Mouse (Mus musculus): ENCODE measurements around the gene Diaph3. TPM values are rescaled to one million over a fixed set of nuclear protein-coding genes. Genes with fewer than 3 reads are reported as not detected.

The Diaph3 gene
- total and polyA plus RNA-seq, 3 experiments, result 16.2 to 36.9 (median 17.5) TPM

DNA sequence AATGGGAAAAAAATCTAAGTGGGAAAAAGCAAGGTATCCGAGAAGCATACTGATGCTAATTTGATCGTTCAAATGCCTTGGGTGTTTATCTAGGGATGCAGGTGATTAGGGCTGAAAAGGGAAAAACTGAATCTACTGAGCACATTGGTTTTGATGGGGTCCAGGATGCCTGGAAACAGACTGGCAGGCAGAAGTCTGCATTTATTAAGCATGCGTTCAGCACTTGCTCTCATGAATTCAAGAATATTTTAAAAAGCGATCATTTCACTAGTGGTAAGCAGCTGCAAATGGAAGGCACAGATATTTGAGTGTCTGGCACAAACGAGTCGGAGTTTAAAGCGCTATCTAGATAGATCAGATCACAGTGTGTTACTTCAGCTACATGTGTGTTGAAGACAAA, 390.7 kb downstream of the Diaph3 start:
- Histone ChIP-seq H3K27me3 (replicated peaks) (no peaks in the 10 kb centered on the region), H3K4me3 (replicated peaks in 1 of 3; ENCODE audit: low read depth in 2 of 3, low read length in 2 of 3, poor library complexity in 1 of 3) (no peak overlapping the region), H3K9me3 (replicated peaks; ENCODE audit: low read length) (no peaks in the 10 kb centered on the region), H3K4me2 (ENCODE audit: insufficient read depth, low read depth, poor library complexity, severe bottlenecking) (no peak overlapping the region), H3K4me1 (ENCODE audit: control insufficient read depth in 1 of 2, insufficient read depth in 2 of 2) (no peaks in the 10 kb centered on the region), H3K36me3 (replicated peaks in 1 of 2; ENCODE audit: control insufficient read depth in 1 of 2, insufficient read depth in 1 of 2, low read length in 1 of 2) (peaks cover 4 to 40% of the 10 kb centered on the region in 2 experiments), H3K79me2 (replicated peaks; ENCODE audit: control insufficient read depth, extremely low read depth, insufficient read depth, poor library complexity, severe bottlenecking) (no peaks in the 10 kb centered on the region), H3K27ac (ENCODE audit: insufficient read depth, low read depth) (no peak overlapping the region), H3K9ac (ENCODE audit: insufficient read depth, low read depth) (no peak overlapping the region)
- TF ChIP-seq HCFC1 (IDR thresholded peaks at IDR 0.05; ENCODE audit: low read depth, low read length) (no peak), CHD2 (IDR thresholded peaks at IDR 0.05; ENCODE audit: low read length) (no peak), SMC3 (IDR thresholded peaks at IDR 0.05; ENCODE audit: low read depth, low read length) (no peak), MAFK (IDR thresholded peaks at IDR 0.05; ENCODE audit: insufficient replicate concordance, low read length) (no peak), GABPA (IDR thresholded peaks at IDR 0.05; ENCODE audit: insufficient replicate concordance, low read depth, low read length) (no peak), USF2 (conservative IDR thresholded peaks at IDR 0.05; ENCODE audit: low read depth, low read length) (no peak), MAX (IDR thresholded peaks at IDR 0.05; ENCODE audit: low read length) (no peak), NELFE (IDR thresholded peaks at IDR 0.05; ENCODE audit: low read depth, low read length) (no peak), JUND (conservative IDR thresholded peaks at IDR 0.05; ENCODE audit: low read depth, low read length) (no peak), ETS1 (conservative IDR thresholded peaks at IDR 0.05; ENCODE audit: low read depth, low read length) (no peak), ZMIZ1 (IDR thresholded peaks at IDR 0.05; ENCODE audit: low read depth, low read length) (no peak), NRF1 (IDR thresholded peaks at IDR 0.05; ENCODE audit: low read depth, low read length) (no peak), ZKSCAN1 (IDR thresholded peaks at IDR 0.05; ENCODE audit: borderline replicate concordance, low read depth, low read length) (no peak), BHLHE40 (IDR thresholded peaks at IDR 0.05; ENCODE audit: low read depth, low read length) (no peak), ZNF384 (IDR thresholded peaks at IDR 0.05; ENCODE audit: low read depth, low read length) (no peak), ELF1 (IDR thresholded peaks at IDR 0.05; ENCODE audit: low read depth, low read length) (no peak), POLR2AphosphoS2 (IDR thresholded peaks at IDR 0.05; ENCODE audit: low read depth, low read length) (no peak), UBTF (IDR thresholded peaks at IDR 0.05; ENCODE audit: low read depth, low read length) (no peak), RAD21 (IDR thresholded peaks at IDR 0.05; ENCODE audit: low read depth, low read length) (no peak), KAT2A (IDR thresholded peaks at IDR 0.05; ENCODE audit: insufficient replicate concordance, low read length) (no peak)
- DNase-seq (ENCODE audit: extremely low read depth), result no peak
- dilution Hi-C loops (cut with MboI; ENCODE audit: extremely low pct_ligation_motif_present, extremely low pct_unique_long_range_greater_than_20kb, low sequenced_read_pairs) (no loop called here), in situ Hi-C loops (cut with MboI; ENCODE audit: low pct_ligation_motif_present, low pct_unique_long_range_greater_than_20kb, low sequenced_read_pairs) (no loop called here)

GRCm38 (mm10) chr14:86749425-86749824, 391.6 kb downstream of the Diaph3 start:
- no peak for TF ChIP-seq CHD1 (IDR thresholded peaks at IDR 0.05; ENCODE audit: low read depth, low read length)
- TF ChIP-seq ZNF384 (IDR thresholded peaks at IDR 0.05; ENCODE audit: low read depth, low read length), result no peak
- TF ChIP-seq SIN3A (IDR thresholded peaks at IDR 0.05; ENCODE audit: low read length), result no peak
- TF ChIP-seq RCOR1 (conservative IDR thresholded peaks at IDR 0.05; ENCODE audit: low read depth, low read length), result no peak
- no peak for TF ChIP-seq BHLHE40 (IDR thresholded peaks at IDR 0.05; ENCODE audit: low read depth, low read length)
- no peak for TF ChIP-seq NRF1 (IDR thresholded peaks at IDR 0.05; ENCODE audit: low read depth, low read length)
- no peak for TF ChIP-seq MAFK (IDR thresholded peaks at IDR 0.05; ENCODE audit: insufficient replicate concordance, low read length)
- TF ChIP-seq EP300 (IDR thresholded peaks at IDR 0.05; ENCODE audit: low read length), result no peak
- TF ChIP-seq PAX5 (IDR thresholded peaks at IDR 0.05; ENCODE audit: low read length), result no peak
- no peak for TF ChIP-seq TBP (conservative IDR thresholded peaks at IDR 0.05; ENCODE audit: low read depth, low read length)
- no peak for TF ChIP-seq MAX (IDR thresholded peaks at IDR 0.05; ENCODE audit: low read length)
- TF ChIP-seq ZMIZ1 (IDR thresholded peaks at IDR 0.05; ENCODE audit: low read depth, low read length), result no peak
- TF ChIP-seq POLR2A (IDR thresholded peaks at IDR 0.05; ENCODE audit: low read depth, low read length), result no peak
- TF ChIP-seq HCFC1 (IDR thresholded peaks at IDR 0.05; ENCODE audit: low read depth, low read length), result no peak
- no peak for TF ChIP-seq MYC (IDR thresholded peaks at IDR 0.05; ENCODE audit: low read depth, low read length)
- no peak for TF ChIP-seq USF1 (IDR thresholded peaks at IDR 0.05; ENCODE audit: low read depth, low read length)
- Histone ChIP-seq H3K9me3 (replicated peaks; ENCODE audit: low read length) (no peaks in the 10 kb centered on the region), H3K9ac (ENCODE audit: insufficient read depth, low read depth) (no peak overlapping the region), H3K27me3 (replicated peaks) (no peaks in the 10 kb centered on the region), H3K4me3 (replicated peaks in 1 of 3; ENCODE audit: low read depth in 2 of 3, low read length in 2 of 3, poor library complexity in 1 of 3) (no peak overlapping the region), H3K4me1 (ENCODE audit: control insufficient read depth in 1 of 2, insufficient read depth in 2 of 2) (no peaks in the 10 kb centered on the region), H3K36me3 (replicated peaks in 1 of 2; ENCODE audit: control insufficient read depth in 1 of 2, insufficient read depth in 1 of 2, low read length in 1 of 2) (peaks cover 4 to 42% of the 10 kb centered on the region in 2 experiments), H3K79me2 (replicated peaks; ENCODE audit: control insufficient read depth, extremely low read depth, insufficient read depth, poor library complexity, severe bottlenecking) (no peaks in the 10 kb centered on the region), H3K4me2 (ENCODE audit: insufficient read depth, low read depth, poor library complexity, severe bottlenecking) (no peak overlapping the region), H3K27ac (ENCODE audit: insufficient read depth, low read depth) (no peak overlapping the region)
- dilution Hi-C loops (cut with MboI; ENCODE audit: extremely low pct_ligation_motif_present, extremely low pct_unique_long_range_greater_than_20kb, low sequenced_read_pairs) (no loop called here), in situ Hi-C loops (cut with MboI; ENCODE audit: low pct_ligation_motif_present, low pct_unique_long_range_greater_than_20kb, low sequenced_read_pairs) (no loop called here)
- no peak for DNase-seq (ENCODE audit: extremely low read depth)
